Mouse (Mus musculus) neutrophil, adult 5-6 weeks (primary cell): Measurements from ENCODE around the gene Pom121. TPM values are rescaled to one million over a fixed set of nuclear protein-coding genes. Genes with fewer than 3 reads are reported as not detected.
"Not testable (repeated sequence)": the region's sequence is repeated elsewhere in the genome, so short reads cannot be mapped to it uniquely, and the experiment has no call there.

Experiments used
- ATAC-seq: fragments of 151-379, 151-347 bp; 2 replicates; pipeline ENCODE4 v1.8.0; 2017; ENCODE audit warnings: mild to moderate bottlenecking, moderate TSS enrichment; ENCODE audit not compliant: insufficient number of reproducible peaks, poor library complexity, low FRiP score, severe bottlenecking; ENCODE audit errors: extremely low read depth
- total RNA-seq: library from RNA; stranded (forward); fragments of 200-1000 nt; gene quantifications from 2 replicates; pipeline ENCODE4 v1.2.3, GENCODE M21; 2017

The Pom121 gene
- total RNA-seq, 1 experiment from 2014 or later, result 6.5 TPM

- peak; percentile 78 for ATAC-seq
Observed at GRCm38 (mm10) chr5:135369787-135370654, 24.3 kb downstream of the Pom121 start, which contains the start of gene Nsun5. Nsun5 (plus strand) TSS chr5:135369953.

GRCm38 (mm10) chr5:135369196-135369595 lies 25.1 kb downstream of the Pom121 start:
- ATAC-seq, result not testable (repeated sequence)

GRCm38 (mm10) chr5:135368312-135368711 lies 26.0 kb downstream of the Pom121 start:
- no peak for ATAC-seq

- no peak for ATAC-seq
Observed at GRCm38 (mm10) chr5:135367841-135368240, 26.5 kb downstream of the Pom121 start.

GRCm38 (mm10) chr5:135363540-135363939 lies 30.8 kb downstream of the Pom121 start:
- no peak for ATAC-seq

GRCm38 (mm10) chr5:135362572-135362971 lies 31.8 kb downstream of the Pom121 start:
- no peak for ATAC-seq

- no peak for ATAC-seq
Observed at GRCm38 (mm10) chr5:135359772-135360171, 34.6 kb downstream of the Pom121 start.

- ATAC-seq, result 0 out of 2 replicates have a peak, but pooled peaks have one; percentile 48
Observed at GRCm38 (mm10) chr5:135357556-135357955, 36.8 kb downstream of the Pom121 start.

- ATAC-seq, result no peak
Observed at GRCm38 (mm10) chr5:135356090-135356489, 38.3 kb downstream of the Pom121 start.

- no peak for ATAC-seq
Observed at GRCm38 (mm10) chr5:135353564-135353963, 40.8 kb downstream of the Pom121 start.

GRCm38 (mm10) chr5:135352995-135353394 lies 41.4 kb downstream of the Pom121 start, which contains the start of gene Trim50:
Trim50 (plus strand) TSS chr5:135353295.
- no peak for ATAC-seq

GRCm38 (mm10) chr5:135351606-135352005 lies 42.7 kb downstream of the Pom121 start:
- no peak for ATAC-seq

GRCm38 (mm10) chr5:135349862-135350261 lies 44.5 kb downstream of the Pom121 start, which contains the start of gene Fkbp6:
Fkbp6 (minus strand) TSS chr5:135350044.
- ATAC-seq, result no peak

- ATAC-seq, result no peak
Observed at GRCm38 (mm10) chr5:135347511-135348011, 46.8 kb downstream of the Pom121 start.

GRCm38 (mm10) chr5:135346430-135346829 lies 47.9 kb downstream of the Pom121 start:
- ATAC-seq, result no peak

- no peak for ATAC-seq
Observed at GRCm38 (mm10) chr5:135345989-135346388, 48.4 kb downstream of the Pom121 start.

- no peak for ATAC-seq
Observed at GRCm38 (mm10) chr5:135337575-135337974, 56.8 kb downstream of the Pom121 start.

GRCm38 (mm10) chr5:135331161-135331560 lies 63.2 kb downstream of the Pom121 start:
- ATAC-seq, result no peak

- no peak for ATAC-seq
Observed at GRCm38 (mm10) chr5:135330201-135330600, 64.1 kb downstream of the Pom121 start.

- no peak for ATAC-seq
Observed at GRCm38 (mm10) chr5:135329471-135329870, 64.9 kb downstream of the Pom121 start.
